Mouse (Mus musculus) ES-E14 (cell line): Measurements from ENCODE around the gene Gm3269. TPM values are rescaled to one million over a fixed set of nuclear protein-coding genes. Genes with fewer than 3 reads are reported as not detected.
A peak's percentile ranks its signal among the peaks of the same experiment; 100 is the strongest.
"Not testable (repeated sequence)": the region's sequence is repeated elsewhere in the genome, so short reads cannot be mapped to it uniquely, and the experiment has no call there.

Source experiments
- DNase-seq: peaks from one replicate; pipeline ENCODE4 v3.0.0-alpha.2; 2013; ENCODE audit warnings: low read depth, low spot score
- H3K27ac ChIP-seq: 2 replicates; pipeline ENCODE4 v1.5.1; 2012; ENCODE audit warnings: low read depth, mild to moderate bottlenecking, low read length, moderate library complexity, mixed read lengths; ENCODE audit not compliant: poor library complexity, insufficient read depth, severe bottlenecking
- H3K36me3 ChIP-seq: 2 replicates; pipeline ENCODE4 v1.6.1; 2012; ENCODE audit warnings: mild to moderate bottlenecking, low read length, moderate library complexity, mixed read lengths; ENCODE audit not compliant: control insufficient read depth, poor library complexity, insufficient read depth, severe bottlenecking
- H3K4me1 ChIP-seq, 2 experiments: fragments of 150-350 bp in 1 of 2; sonication (generic) in 1 of 2; 2 replicates each; pipeline ENCODE4 v1.6.1; 2012; ENCODE audit warnings: low read length in 2 of 2, mild to moderate bottlenecking in 1 of 2, mixed read lengths in 1 of 2; ENCODE audit not compliant: control insufficient read depth in 2 of 2, insufficient read depth in 2 of 2, poor library complexity in 1 of 2
- H3K4me3 ChIP-seq, 2 experiments: fragments of 150-350 bp in 1 of 2; sonication (generic) in 1 of 2; 2 replicates each; pipeline ENCODE4 v1.5.1; 2012; ENCODE audit warnings: low read length in 2 of 2, low read depth in 1 of 2, mild to moderate bottlenecking in 1 of 2, mixed read lengths in 1 of 2; ENCODE audit not compliant: insufficient read depth in 1 of 2, poor library complexity in 1 of 2, severe bottlenecking in 1 of 2
- H3K9ac ChIP-seq: 2 replicates; pipeline ENCODE4 v1.6.1; 2012; ENCODE audit warnings: low read depth, mild to moderate bottlenecking, low read length, mixed read lengths; ENCODE audit not compliant: poor library complexity, insufficient read depth, severe bottlenecking
- H3K9me3 ChIP-seq: fragments of 150-350 bp; sonication (generic); 2 replicates; pipeline ENCODE4 v1.6.1; 2012; ENCODE audit warnings: low read depth, mild to moderate bottlenecking, low read length; ENCODE audit not compliant: control insufficient read depth, insufficient read depth
- in situ Hi-C, 2 experiments: fragments of 600-800 bp; cut with MboI; formaldehyde crosslinking; loops; one replicate each; pipeline ENCODE4 v1.15.1; 2025; ENCODE audit warnings: low sequenced_read_pairs in 2 of 2, inconsistent platforms in 1 of 2; ENCODE audit not compliant: unreplicated experiment in 2 of 2
- total RNA-seq: library from RNA; depleted of rRNA; stranded (reverse); fragments of 300-350 nt; gene quantifications from 2 replicates; pipeline ENCODE4 v1.2.3, GENCODE M21; 2012; rRNA removed

Gm3269 gene
- not detected in 2 replicates for total RNA-seq

DNA sequence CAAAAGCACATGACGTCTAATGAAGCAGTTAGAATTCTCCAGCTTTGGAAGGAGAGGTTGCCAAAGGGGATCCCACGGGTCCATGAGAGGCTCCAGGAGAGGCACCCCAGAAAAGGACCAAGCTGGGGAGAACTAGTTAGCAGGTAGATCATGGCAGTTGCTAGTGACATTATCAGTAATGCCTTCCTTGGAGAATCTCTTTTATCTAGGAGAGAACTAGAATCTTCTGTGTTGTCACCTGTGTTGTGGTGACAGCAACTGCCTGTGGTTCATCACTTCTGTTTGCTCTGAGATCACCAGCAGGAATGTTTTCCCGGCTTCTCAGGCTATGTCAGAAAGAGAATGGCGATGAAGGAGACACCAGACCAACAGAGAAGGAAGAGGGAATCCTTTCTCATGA lies at the start of gene Gm3269:
TSS of gene Gm3269 (plus strand) at position 301 of the 400 bp plus-strand sequence.
- H3K9me3 ChIP-seq, H3K36me3 ChIP-seq, H3K4me1 ChIP-seq, DNase-seq, H3K4me3 ChIP-seq, in situ Hi-C loops, H3K9ac ChIP-seq, H3K27ac ChIP-seq: not testable (repeated sequence)

DNA sequence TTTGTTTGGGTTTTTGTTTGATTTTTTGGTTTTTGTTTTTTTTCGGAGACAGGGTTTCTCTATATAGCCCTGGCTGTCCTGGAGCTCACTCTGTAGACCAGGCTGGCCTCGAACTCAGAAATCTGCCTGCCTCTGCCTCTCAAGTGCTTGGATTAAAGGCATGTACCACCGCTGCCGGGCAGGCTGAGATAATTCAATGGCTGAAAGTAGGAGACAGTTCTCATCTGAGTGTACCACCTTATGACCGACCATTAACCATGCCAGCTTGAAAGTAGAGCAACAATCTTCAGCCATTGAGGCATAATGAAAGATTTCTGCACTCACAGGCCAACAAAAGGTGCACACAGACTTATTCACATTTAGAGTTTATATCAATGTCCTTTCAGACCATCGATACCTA lies 31.5 kb upstream of the Gm3269 start:
- H3K4me3 ChIP-seq, H3K9ac ChIP-seq, H3K4me1 ChIP-seq, H3K36me3 ChIP-seq, DNase-seq, H3K9me3 ChIP-seq, in situ Hi-C loops, H3K27ac ChIP-seq: not testable (repeated sequence)

DNA sequence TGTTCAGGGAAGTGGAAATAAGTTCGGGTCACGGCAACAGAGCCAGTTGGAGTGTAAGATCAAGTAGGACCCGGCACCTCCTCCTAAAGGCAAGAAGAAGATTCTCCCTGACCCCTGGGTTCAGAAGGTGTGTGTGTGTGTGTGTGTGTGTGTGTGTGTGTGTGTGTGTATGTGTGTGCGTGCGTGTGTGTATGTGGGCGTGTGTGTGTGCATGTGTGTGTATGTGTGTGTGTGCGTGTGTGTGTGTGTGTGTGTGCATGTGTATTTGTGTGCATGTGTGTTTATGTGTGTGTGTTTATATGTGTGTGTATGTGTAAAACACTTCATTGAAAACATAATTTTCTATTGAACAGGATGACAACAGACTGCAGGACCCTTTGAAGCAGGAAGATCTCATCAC lies 16.0 kb upstream of the Gm3269 start:
- H3K27ac ChIP-seq, H3K4me3 ChIP-seq, H3K4me1 ChIP-seq, in situ Hi-C loops, H3K9ac ChIP-seq, DNase-seq, H3K36me3 ChIP-seq, H3K9me3 ChIP-seq: not testable (repeated sequence)

DNA sequence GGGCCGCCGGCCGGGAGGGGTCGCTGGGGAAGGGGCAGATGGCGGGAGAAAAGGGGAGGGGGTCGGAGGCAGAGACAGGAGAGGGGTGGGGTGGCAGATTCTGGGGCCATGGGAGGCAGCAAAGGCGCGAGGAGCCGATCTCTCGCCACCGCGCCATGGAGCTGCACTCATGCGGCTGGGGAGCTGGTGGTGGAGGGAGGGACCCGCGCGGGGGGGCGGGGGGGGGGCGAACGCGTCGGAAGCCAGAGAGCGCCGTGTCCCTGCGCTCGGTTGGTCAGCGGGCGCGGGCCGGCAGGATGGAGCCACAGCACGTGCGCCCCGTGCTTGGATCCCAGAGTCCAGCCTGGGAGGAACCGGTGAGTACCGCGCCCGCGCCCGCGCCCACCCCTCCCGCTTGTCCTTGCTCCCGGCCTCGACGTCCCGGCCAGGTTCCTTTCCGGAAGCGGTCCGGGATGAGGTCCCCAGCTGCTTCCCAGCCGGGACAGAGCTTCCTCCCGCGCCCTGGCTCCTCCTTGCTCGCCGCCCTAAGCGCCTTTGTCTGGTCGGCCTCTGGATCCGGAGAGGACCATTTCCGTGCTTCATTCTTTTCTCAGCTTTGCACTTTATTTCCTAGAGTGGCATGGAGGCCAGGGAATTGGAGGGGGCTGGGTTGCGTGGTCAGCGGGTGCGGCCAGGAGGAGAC lies 17.5 kb downstream of the Gm3269 start, which contains the start of gene Gm3264:
TSS of gene Gm3264 (plus strand) at position 278 of the 682 bp plus-strand sequence.
- DNase-seq, in situ Hi-C loops, H3K27ac ChIP-seq, H3K9me3 ChIP-seq, H3K4me1 ChIP-seq, H3K36me3 ChIP-seq: not testable (repeated sequence)
- peak within 1 kb of the TSS; percentile 53; the same call in 1 of the 2 replicates for H3K9ac ChIP-seq
- peak within 1 kb of the TSS; percentile 52 to 62 for H3K4me3 ChIP-seq

DNA sequence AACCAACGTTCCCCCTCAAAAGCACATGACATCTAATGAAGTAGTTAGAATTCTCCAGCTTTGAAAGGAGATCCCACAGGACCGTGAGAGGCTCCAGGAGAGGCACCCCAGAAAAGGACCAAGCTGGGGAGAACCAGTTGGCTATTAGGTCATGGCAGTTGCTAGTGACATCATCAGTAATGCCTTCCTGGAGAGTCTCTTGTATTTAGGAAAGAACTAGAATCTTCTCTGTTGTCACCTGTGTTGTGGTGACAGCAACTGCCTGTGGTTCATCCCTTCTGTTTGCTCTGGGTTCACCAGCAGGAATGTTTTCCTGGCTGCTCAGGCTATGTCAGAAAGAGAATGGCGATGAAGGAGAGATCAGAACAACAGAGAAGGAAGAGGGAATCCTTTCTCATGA lies 54.2 kb downstream of the Gm3269 start, which contains the start of gene Gm3278:
TSS of gene Gm3278 (plus strand) at position 301 of the 400 bp plus-strand sequence.
- DNase-seq, H3K9me3 ChIP-seq, H3K4me1 ChIP-seq, in situ Hi-C loops, H3K9ac ChIP-seq, H3K4me3 ChIP-seq, H3K36me3 ChIP-seq, H3K27ac ChIP-seq: not testable (repeated sequence)

Other genes starting within 250 kb of the Gm3269 start
- 0.18 TPM in 1 of 2 replicates, not detected in the other for gene Gm8159, start 205.8 kb upstream of the Gm3269 start, total RNA-seq
- 0.26 and 0.40 TPM in 2 replicates for gene Gm3239, start 173.9 kb upstream of the Gm3269 start, total RNA-seq
- not detected in 2 replicates for gene Gm7876, start 128.9 kb upstream of the Gm3269 start, total RNA-seq
- gene Gm3252, start 111.3 kb upstream of the Gm3269 start, total RNA-seq: 0.22 and 0.26 TPM in 2 replicates
- gene Gm9602, start 61.8 kb upstream of the Gm3269 start, total RNA-seq: not detected in 2 replicates
- gene Gm3264, start 17.5 kb downstream of the Gm3269 start, total RNA-seq: 0.79 TPM in 1 of 2 replicates, not detected in the other
- gene Gm3278, start 54.3 kb downstream of the Gm3269 start, total RNA-seq: not detected in 2 replicates
- not detected in 2 replicates for gene Gm8297, start 145.8 kb downstream of the Gm3269 start, total RNA-seq
- gene Gm3298, start 177.8 kb downstream of the Gm3269 start, total RNA-seq: not detected in 2 replicates
- not detected in 2 replicates for gene 4930555G01Rik, start 212.5 kb downstream of the Gm3269 start, total RNA-seq
- gene Gm8281, start 232.9 kb downstream of the Gm3269 start, total RNA-seq: 0.16 and 0.31 TPM in 2 replicates